Mouse (Mus musculus): ENCODE measurements around the gene Fgfr2. TPM values are rescaled to one million over a fixed set of nuclear protein-coding genes. Genes with fewer than 3 reads are reported as not detected.

Gene Fgfr2
- total RNA-seq, 2 experiments from 2014 or later: 27.3 to 32.7 TPM

GRCm38 (mm10) chr7:130578066-130578465 is 2545.1 kb downstream of the Fgfr2 start:
- no peak for DNase-seq (ENCODE audit: low spot score in 2 of 2)
- intact Hi-C loops (cut with DNase I): no loop called here

GRCm38 (mm10) chr7:130577388-130578003 is 2545.7 kb downstream of the Fgfr2 start, which contains the start of gene Tacc2:
Gene Tacc2 (plus strand): TSS chr7:130577438.
- intact Hi-C loops (cut with DNase I): no loop called here
- DNase-seq (ENCODE audit: low spot score in 2 of 2): no peak

- intact Hi-C loops (cut with DNase I): no loop called here
- DNase-seq (ENCODE audit: low spot score in 2 of 2): peak in 1 of 2 experiments; percentile 28
Observed at GRCm38 (mm10) chr7:130576981-130577380, 2546.2 kb downstream of the Fgfr2 start.

GRCm38 (mm10) chr7:130574211-130574991 is 2548.7 kb downstream of the Fgfr2 start:
- intact Hi-C loops (cut with DNase I): no loop called here
- DNase-seq (ENCODE audit: low spot score in 2 of 2): no peak

GRCm38 (mm10) chr7:130573746-130574145 is 2549.4 kb downstream of the Fgfr2 start:
- DNase-seq (ENCODE audit: low spot score in 2 of 2): no peak
- intact Hi-C loops (cut with DNase I): no loop called here

- DNase-seq (ENCODE audit: low spot score in 2 of 2): no peak
- intact Hi-C loops (cut with DNase I): no loop called here
Observed at GRCm38 (mm10) chr7:130572821-130573220, 2550.3 kb downstream of the Fgfr2 start, which contains the start of gene Nsmce4a. Gene Nsmce4a (minus strand): TSS chr7:130573118.

- intact Hi-C loops (cut with DNase I): no loop called here
- DNase-seq (ENCODE audit: low spot score in 2 of 2): no peak
Observed at GRCm38 (mm10) chr7:130570472-130570871, 2552.7 kb downstream of the Fgfr2 start.

- intact Hi-C loops (cut with DNase I): no loop called here
- no peak for DNase-seq (ENCODE audit: low spot score in 2 of 2)
Observed at GRCm38 (mm10) chr7:130568783-130569436, 2554.2 kb downstream of the Fgfr2 start.

GRCm38 (mm10) chr7:130564596-130564995 is 2558.6 kb downstream of the Fgfr2 start:
- intact Hi-C loops (cut with DNase I): no loop called here
- DNase-seq (ENCODE audit: low spot score in 2 of 2): no peak

GRCm38 (mm10) chr7:130563880-130564279 is 2559.3 kb downstream of the Fgfr2 start:
- intact Hi-C loops (cut with DNase I): no loop called here
- DNase-seq (ENCODE audit: low spot score in 2 of 2): no peak

- no peak for DNase-seq (ENCODE audit: low spot score in 2 of 2)
- intact Hi-C loops (cut with DNase I): no loop called here
Observed at GRCm38 (mm10) chr7:130563276-130563675, 2559.9 kb downstream of the Fgfr2 start.

GRCm38 (mm10) chr7:130560933-130561332 is 2562.2 kb downstream of the Fgfr2 start:
- DNase-seq (ENCODE audit: low spot score in 2 of 2): no peak

GRCm38 (mm10) chr7:130558592-130558991 is 2564.6 kb downstream of the Fgfr2 start:
- no peak for DNase-seq (ENCODE audit: low spot score in 2 of 2)
- intact Hi-C loops (cut with DNase I): no loop called here

More at GRCm38 (mm10) chr7:130560933-130561332, 2562.2 kb downstream of the Fgfr2 start:
- intact Hi-C loops (cut with DNase I): no loop called here

- intact Hi-C loops (cut with DNase I): no loop called here
- no peak for DNase-seq (ENCODE audit: low spot score in 2 of 2)
Observed at GRCm38 (mm10) chr7:130555597-130555996, 2567.6 kb downstream of the Fgfr2 start.

- intact Hi-C loops (cut with DNase I): no loop called here
Observed at GRCm38 (mm10) chr7:130553321-130553720, 2569.8 kb downstream of the Fgfr2 start.

GRCm38 (mm10) chr7:130552780-130553179 is 2570.4 kb downstream of the Fgfr2 start:
- intact Hi-C loops (cut with DNase I): no loop called here
- no peak for DNase-seq (ENCODE audit: low spot score in 2 of 2)

More at GRCm38 (mm10) chr7:130553321-130553720, 2569.8 kb downstream of the Fgfr2 start:
- DNase-seq (ENCODE audit: low spot score in 2 of 2): no peak

GRCm38 (mm10) chr7:130547635-130548175 is 2575.4 kb downstream of the Fgfr2 start:
- DNase-seq (ENCODE audit: low spot score in 2 of 2): no peak
- intact Hi-C loops (cut with DNase I): loop anchor here (10.0 kb wide), 1 partner anchor 367 kb away; no protein-coding TSS in a partner anchor

- peak; percentile 91 to 92 for DNase-seq (ENCODE audit: low spot score in 2 of 2)
- intact Hi-C loops (cut with DNase I): loop anchor here (10.0 kb wide), 1 partner anchor 368 kb away; no protein-coding TSS in a partner anchor
Observed at GRCm38 (mm10) chr7:130546791-130547484, 2576.2 kb downstream of the Fgfr2 start.

GRCm38 (mm10) chr7:130546421-130546790 is 2576.7 kb downstream of the Fgfr2 start:
- intact Hi-C loops (cut with DNase I): loop anchor here (10.0 kb wide), 1 partner anchor 368 kb away; no protein-coding TSS in a partner anchor
- DNase-seq (ENCODE audit: low spot score in 2 of 2): no peak
